Mouse (Mus musculus) hindbrain, embryonic 16.5 days (tissue): ENCODE measurements at regions not wholly inside any gene's neighbourhood (a gene's known extent, or its start where the extent isn't known, plus 50 kb on each side); places are given as distances from the start of the nearest gene placed in this dataset.
"Not testable (repeated sequence)": the region's sequence is repeated elsewhere in the genome, so short reads cannot be mapped to it uniquely, and the experiment has no call there.

Experiments
- ATAC-seq: fragments of 200-750 bp; cut with Nextera tagmentation; 2 replicates; pipeline ENCODE4 v1.8.0; 2017; ENCODE audit warnings: moderate TSS enrichment, moderate library complexity
- H3K27ac ChIP-seq: fragments of 300-500 bp; sonication (generic); 2 replicates; pipeline ENCODE4 v1.5.1; 2014; ENCODE audit warnings: low read depth, mild to moderate bottlenecking, control low read depth, low read length, moderate library complexity
- H3K27me3 ChIP-seq: fragments of 300-500 bp; sonication (generic); replicated peaks from 2 replicates; pipeline ENCODE4 v1.6.1; 2014; ENCODE audit warnings: low read length; ENCODE audit not compliant: control insufficient read depth, insufficient read depth
- H3K36me3 ChIP-seq: fragments of 300-500 bp; sonication (generic); 2 replicates; pipeline ENCODE4 v1.6.1; 2014; ENCODE audit warnings: mild to moderate bottlenecking, low read length, moderate library complexity, mixed read lengths; ENCODE audit not compliant: control insufficient read depth, insufficient read depth
- H3K4me1 ChIP-seq: fragments of 300-500 bp; sonication (generic); 2 replicates; pipeline ENCODE4 v1.6.1; 2014; ENCODE audit warnings: low read depth, low read length; ENCODE audit not compliant: control insufficient read depth, insufficient read depth
- H3K4me2 ChIP-seq: fragments of 300-500 bp; sonication (generic); 2 replicates; pipeline ENCODE4 v1.6.1; 2014; ENCODE audit warnings: mild to moderate bottlenecking, low read length, control low read depth, moderate library complexity
- H3K4me3 ChIP-seq: fragments of 300-500 bp; sonication (generic); 2 replicates; pipeline ENCODE4 v1.5.1; 2014; ENCODE audit warnings: mild to moderate bottlenecking, low read length, control low read depth, moderate library complexity
- H3K9ac ChIP-seq: fragments of 300-500 bp; sonication (generic); 2 replicates; pipeline ENCODE4 v1.6.1; 2014; ENCODE audit warnings: low read depth, mild to moderate bottlenecking, control low read depth, low read length, moderate library complexity
- H3K9me3 ChIP-seq: fragments of 300-500 bp; sonication (generic); 2 replicates; pipeline ENCODE4 v1.6.1; 2014; ENCODE audit warnings: mild to moderate bottlenecking, low read length, moderate library complexity; ENCODE audit not compliant: control insufficient read depth
- WGBS: fragments of 180-500 bp; shearing (Covaris S2); extraction: QIAGEN DNeasy Blood & Tissue Kit; methylation state at CpG from one replicate; pipeline ENCODE4 v1.1.7; 2014; 5-methylcytosine and 5-hydroxymethylcytosine counted together

GRCm38 (mm10) chr12:117347135-117347534 is 169.1 kb upstream of the Rapgef5 start:
- no peak overlapping the region for H3K27ac ChIP-seq

GRCm38 (mm10) chr12:117348516-117348915 is 167.8 kb upstream of the Rapgef5 start:
- 98% methylated on average over 3 of the region's 3 CpGs for WGBS
- Histone ChIP-seq H3K4me3 (no peak overlapping the region), H3K4me2 (no peak overlapping the region), H3K9ac (no peak overlapping the region), H3K27me3 (no peaks in the 10 kb centered on the region), H3K9me3 (no peaks in the 10 kb centered on the region), H3K27ac (no peak overlapping the region), H3K4me1 (peaks cover 25% of the 10 kb centered on the region), H3K36me3 (no peaks in the 10 kb centered on the region)
- no peak for ATAC-seq

More at GRCm38 (mm10) chr12:117347135-117347534, 169.1 kb upstream of the Rapgef5 start:
- H3K4me3 ChIP-seq = no peak overlapping the region
- no peak overlapping the region for H3K9ac ChIP-seq
- H3K27me3 ChIP-seq = no peaks in the 10 kb centered on the region
- WGBS = 46% methylated on average over 3 of the region's 3 CpGs
- H3K36me3 ChIP-seq = no peaks in the 10 kb centered on the region
- no peaks in the 10 kb centered on the region for H3K9me3 ChIP-seq
- H3K4me2 ChIP-seq = no peak overlapping the region
- H3K4me1 ChIP-seq = peaks cover 25% of the 10 kb centered on the region
- ATAC-seq = no peak

GRCm38 (mm10) chr12:117351900-117352299 is 164.4 kb upstream of the Rapgef5 start:
- Histone ChIP-seq H3K9me3 (no peaks in the 10 kb centered on the region), H3K4me3 (no peak overlapping the region), H3K27me3 (no peaks in the 10 kb centered on the region), H3K9ac (no peak overlapping the region), H3K4me2 (no peak overlapping the region), H3K4me1 (peaks cover under 1% of the 10 kb centered on the region; the same call in 1 of the 2 replicates), H3K36me3 (no peaks in the 10 kb centered on the region), H3K27ac (no peak overlapping the region)
- ATAC-seq = no peak
- WGBS = 7% methylated on average over 5 of the region's 5 CpGs

- ATAC-seq = no peak
- no peak overlapping the region for H3K9ac ChIP-seq
- no peaks in the 10 kb centered on the region for H3K36me3 ChIP-seq
- no peaks in the 10 kb centered on the region for H3K27me3 ChIP-seq
- H3K4me2 ChIP-seq = no peak overlapping the region
- H3K4me3 ChIP-seq = no peak overlapping the region
- H3K4me1 ChIP-seq = no peaks in the 10 kb centered on the region
- H3K9me3 ChIP-seq = no peaks in the 10 kb centered on the region
- H3K27ac ChIP-seq = no peak overlapping the region
- 34% methylated on average over 3 of the region's 3 CpGs for WGBS
These were observed 163.8 kb upstream of the Rapgef5 start for GRCm38 (mm10) chr12:117352511-117352910.

GRCm38 (mm10) chr12:117352938-117353337 is 163.3 kb upstream of the Rapgef5 start:
- Histone ChIP-seq H3K4me2 (no peak overlapping the region), H3K27ac (no peak overlapping the region), H3K36me3 (no peaks in the 10 kb centered on the region), H3K9ac (no peak overlapping the region), H3K4me1 (no peaks in the 10 kb centered on the region), H3K9me3 (no peaks in the 10 kb centered on the region), H3K4me3 (no peak overlapping the region), H3K27me3 (no peaks in the 10 kb centered on the region)
- no peak; the same call in 1 of the 2 replicates for ATAC-seq

- H3K4me2 ChIP-seq = no peak overlapping the region
- no peaks in the 10 kb centered on the region for H3K9me3 ChIP-seq
- H3K36me3 ChIP-seq = no peaks in the 10 kb centered on the region
- no peak overlapping the region for H3K27ac ChIP-seq
- 76% methylated on average over 2 of the region's 2 CpGs for WGBS
- no peaks in the 10 kb centered on the region for H3K27me3 ChIP-seq
- no peak overlapping the region for H3K9ac ChIP-seq
- no peak overlapping the region for H3K4me3 ChIP-seq
- no peaks in the 10 kb centered on the region for H3K4me1 ChIP-seq
- ATAC-seq = no peak
These were observed 158.5 kb upstream of the Rapgef5 start for GRCm38 (mm10) chr12:117357811-117358210.

- no peaks in the 10 kb centered on the region for H3K36me3 ChIP-seq
- H3K27me3 ChIP-seq = no peaks in the 10 kb centered on the region
- H3K4me1 ChIP-seq = no peaks in the 10 kb centered on the region
- no peak overlapping the region for H3K4me3 ChIP-seq
- WGBS = 98% methylated on average over 3 of the region's 3 CpGs
- no peak overlapping the region for H3K4me2 ChIP-seq
- H3K9me3 ChIP-seq = no peaks in the 10 kb centered on the region
- no peak overlapping the region for H3K9ac ChIP-seq
- H3K27ac ChIP-seq = no peak overlapping the region
- no peak for ATAC-seq
These were observed 157.4 kb upstream of the Rapgef5 start for GRCm38 (mm10) chr12:117358891-117359290.

GRCm38 (mm10) chr12:117360215-117360614 is 156.1 kb upstream of the Rapgef5 start:
- H3K4me2 ChIP-seq = no peak overlapping the region
- H3K27ac ChIP-seq = no peak overlapping the region
- H3K9me3 ChIP-seq = no peaks in the 10 kb centered on the region
- no peaks in the 10 kb centered on the region for H3K4me1 ChIP-seq
- H3K9ac ChIP-seq = no peak overlapping the region
- WGBS = 76% methylated on average over 4 of the region's 4 CpGs
- no peaks in the 10 kb centered on the region for H3K36me3 ChIP-seq
- no peak for ATAC-seq
- H3K4me3 ChIP-seq = no peak overlapping the region
- H3K27me3 ChIP-seq = no peaks in the 10 kb centered on the region

GRCm38 (mm10) chr12:117361826-117362225 is 154.5 kb upstream of the Rapgef5 start:
- H3K27ac ChIP-seq = no peak overlapping the region
- no peaks in the 10 kb centered on the region for H3K36me3 ChIP-seq
- 85% methylated on average over 7 of the region's 7 CpGs for WGBS
- H3K4me3 ChIP-seq = no peak overlapping the region
- H3K4me2 ChIP-seq = no peak overlapping the region
- no peaks in the 10 kb centered on the region for H3K9me3 ChIP-seq
- no peaks in the 10 kb centered on the region for H3K4me1 ChIP-seq
- no peak for ATAC-seq
- no peaks in the 10 kb centered on the region for H3K27me3 ChIP-seq
- H3K9ac ChIP-seq = no peak overlapping the region

GRCm38 (mm10) chr12:117363457-117363856 is 152.8 kb upstream of the Rapgef5 start:
- H3K4me3 ChIP-seq, H3K4me2 ChIP-seq, H3K4me1 ChIP-seq, H3K9ac ChIP-seq, H3K27ac ChIP-seq, H3K27me3 ChIP-seq, H3K9me3 ChIP-seq, H3K36me3 ChIP-seq: not testable (repeated sequence)
- ATAC-seq = peak; percentile 83
- WGBS = 35% methylated on average over 4 of the region's 4 CpGs
